Comparison of ENCODE assay signal across 12 mouse cellular contexts in genomic region chr7:79511181-79511580, GRCm38 (mm10). TPM values are rescaled to one million over a fixed set of nuclear protein-coding genes. Genes with fewer than 3 reads are reported as not detected.
DNase-seq lines count a peak whose midpoint lies in the region; ATAC-seq and TF ChIP-seq lines count a peak whose summit lies in the region.
"Had no signal": no experiment of that assay in that cellular context is flagged by ENCODE, and none has a peak within 500 bp of the region (broad histone marks: within the 10 kb centered on the region; RNA-seq: fewer than 3 reads in every experiment).

No protein-coding gene starts in this region.

- ATAC-seq in forebrain, embryonic 11.5 days (replicated peaks; ENCODE audit: low FRiP score): peak; percentile 32; the same call in 1 of the 2 replicates
- no peak for ATAC-seq in hindbrain, embryonic 13.5 days (ENCODE audit: low FRiP score)
- no peak for ATAC-seq in midbrain, embryonic 15.5 days (replicated peaks)
- no peak for ATAC-seq in megakaryocyte, adult 5-6 weeks (ENCODE audit: poor library complexity, severe bottlenecking)

- H3K36me3 ChIP-seq in forebrain, embryonic 11.5 days (ENCODE audit: control insufficient read depth, insufficient read depth, low read length): peaks cover 4% of the 10 kb centered on the region; the same call in 1 of the 2 replicates
- peaks cover 33% of the 10 kb centered on the region for H3K36me3 ChIP-seq in hindbrain, embryonic 13.5 days
- H3K36me3 ChIP-seq in midbrain, embryonic 15.5 days (replicated peaks): no peaks in the 10 kb centered on the region

- 3% methylated on average over 7 of the region's 7 CpGs for WGBS in forebrain, embryonic 11.5 days
- WGBS in hindbrain, embryonic 13.5 days: 17% methylated on average over 7 of the region's 7 CpGs
- 20% methylated on average over 7 of the region's 7 CpGs for WGBS in midbrain, embryonic 15.5 days

- peak; percentile 90 for DNase-seq in brain, embryonic 14.5 days (ENCODE audit: low read depth)
- DNase-seq in forebrain, embryonic 11.5 days (ENCODE audit: low spot score): peak; percentile 61
- no peak for DNase-seq in adrenal gland, postnatal 4 days (ENCODE audit: low spot score in 2 of 2)
- DNase-seq in ovary, adult 18-20 months (ENCODE audit: low spot score): no peak
- DNase-seq: embryo, embryonic 11 days; heart, postnatal 36 days; lung, embryonic 14.5 days; thymus, adult 18-20 months had no signal

- H3K27me3 ChIP-seq in forebrain, embryonic 11.5 days (ENCODE audit: control insufficient read depth, insufficient read depth, low read length): peaks cover 18% of the 10 kb centered on the region
- peaks cover 36% of the 10 kb centered on the region; the same call in 1 of the 2 replicates for H3K27me3 ChIP-seq in hindbrain, embryonic 13.5 days
- H3K27me3 ChIP-seq in midbrain, embryonic 15.5 days (replicated peaks): 0 out of 2 replicates have a peak, but pooled peaks cover 9% of the 10 kb centered on the region

- H3K27ac ChIP-seq in forebrain, embryonic 11.5 days (ENCODE audit: low read depth, low read length): peak overlapping the region; percentile 99
- peak overlapping the region; percentile 99 for H3K27ac ChIP-seq in hindbrain, embryonic 13.5 days
- peak overlapping the region; percentile 80 for H3K27ac ChIP-seq in midbrain, embryonic 15.5 days

- TF ChIP-seq CTCF in brain, embryonic 14.5 days (IDR thresholded peaks at IDR 0.05; ENCODE audit: borderline replicate concordance, extremely low read depth, insufficient read depth, insufficient read length): no peak

- H3K4me1 ChIP-seq in forebrain, embryonic 11.5 days (replicated peaks; ENCODE audit: control insufficient read depth, insufficient read depth, low read length): peaks cover 41% of the 10 kb centered on the region
- H3K4me1 ChIP-seq in hindbrain, embryonic 13.5 days (replicated peaks): peaks cover 94% of the 10 kb centered on the region
- peaks cover 79% of the 10 kb centered on the region for H3K4me1 ChIP-seq in midbrain, embryonic 15.5 days

- no peak for TF ChIP-seq POLR2A in brain, embryonic 14.5 days (IDR thresholded peaks at IDR 0.05; ENCODE audit: borderline replicate concordance, extremely low read depth, insufficient read depth, insufficient read length, poor library complexity, severe bottlenecking)

- peak overlapping the region; percentile 98 for H3K9ac ChIP-seq in forebrain, embryonic 11.5 days (ENCODE audit: low read length)
- peak overlapping the region; percentile 100 for H3K9ac ChIP-seq in hindbrain, embryonic 13.5 days
- peak overlapping the region; percentile 38; the same call in 1 of the 2 replicates for H3K9ac ChIP-seq in midbrain, embryonic 15.5 days
- H3K9ac ChIP-seq: lung, embryonic 14.5 days had no signal

- H3K4me2 ChIP-seq in forebrain, embryonic 11.5 days (ENCODE audit: low read depth, low read length, severe bottlenecking): peak overlapping the region; percentile 72
- H3K4me2 ChIP-seq in hindbrain, embryonic 13.5 days: peak overlapping the region; percentile 96
- peak overlapping the region; percentile 73 for H3K4me2 ChIP-seq in midbrain, embryonic 15.5 days
- H3K4me2 ChIP-seq: lung, embryonic 14.5 days had no signal

- peak overlapping the region; percentile 76 for H3K4me3 ChIP-seq in forebrain, embryonic 11.5 days (ENCODE audit: low read depth, low read length)
- peak overlapping the region; percentile 95 for H3K4me3 ChIP-seq in hindbrain, embryonic 13.5 days
- peak overlapping the region; percentile 4; the same call in 1 of the 2 replicates for H3K4me3 ChIP-seq in midbrain, embryonic 15.5 days
- H3K4me3 ChIP-seq: erythroblast, embryonic 14.5 days had no signal

- no peaks in the 10 kb centered on the region for H3K9me3 ChIP-seq in forebrain, embryonic 11.5 days (ENCODE audit: control insufficient read depth, low read length)
- no peaks in the 10 kb centered on the region for H3K9me3 ChIP-seq in hindbrain, embryonic 13.5 days
- H3K9me3 ChIP-seq in midbrain, embryonic 15.5 days: no peaks in the 10 kb centered on the region

RNA-seq across cellular contexts. Expression of gene Polg, which starts 45.0 kb away (rescaled TPM):
- polyA plus RNA-seq in brain, embryonic 14.5 days (2012; rRNA removed): 44.7 and 55.4 TPM in 2 replicates
- polyA plus RNA-seq in forebrain, embryonic 11.5 days (2014; fragmentation: Nextera tagmentation; extraction: Ambion mirVana): 48.2 and 48.5 TPM in 2 replicates
- polyA plus RNA-seq in hindbrain, embryonic 13.5 days (2015; fragmentation: Nextera tagmentation; extraction: Ambion mirVana): 21.9 and 22.5 TPM in 2 replicates
- 22.7 and 27.0 TPM in 2 replicates for polyA plus RNA-seq in midbrain, embryonic 15.5 days (2015; fragmentation: Nextera tagmentation; extraction: Ambion mirVana)
- total RNA-seq in megakaryocyte, adult 5-6 weeks (2015): 18.9 and 26.5 TPM in 2 replicates
- 61.2 and 71.9 TPM in 2 replicates for total RNA-seq in megakaryocyte, adult 5-6 weeks (2017)
- 10 to 100 TPM; 87.2 to 93.7 TPM for total RNA-seq in adrenal gland, postnatal 4 days (2021)

Comparison
In these comparisons a context has a peak if more than half of its experiments do, and no peak if none do; other contexts are left out.
1. DNase-seq: peak in brain, embryonic 14.5 days (single experiment) and forebrain, embryonic 11.5 days (single experiment); none in adrenal gland, postnatal 4 days (0 of 2) and ovary, adult 18-20 months (single experiment).
2. H3K4me3 ChIP-seq: peak in every context shown above with its lines; median percentile 95 in hindbrain, embryonic 13.5 days; 76 in forebrain, embryonic 11.5 days; 4 in midbrain, embryonic 15.5 days.
3. H3K9ac ChIP-seq: peak in every context shown above with its lines; median percentile 100 in hindbrain, embryonic 13.5 days; 98 in forebrain, embryonic 11.5 days; 38 in midbrain, embryonic 15.5 days.
4. Peak in every context shown above with its lines, with median percentiles within 50 percentile points of each other: H3K27ac ChIP-seq and H3K4me2 ChIP-seq.